Mouse (Mus musculus) brain, embryonic 14.5 days (tissue): ENCODE results near the gene Zmynd8.

ENCODE experiments used
- CTCF ChIP-seq: fragments of 200-500 bp; IDR thresholded peaks from 2 replicates; pipeline ENCODE4 v1.5.1; 2012; ENCODE audit warnings: inconsistent platforms, mild to moderate bottlenecking, moderate library complexity, borderline replicate concordance; ENCODE audit not compliant: insufficient read depth, insufficient read length; ENCODE audit errors: extremely low read depth
- POLR2A ChIP-seq: fragments of 200-500 bp; IDR thresholded peaks from 2 replicates; pipeline ENCODE4 v1.6.1; 2012; ENCODE audit warnings: mild to moderate bottlenecking, inconsistent platforms, borderline replicate concordance; ENCODE audit not compliant: poor library complexity, insufficient read depth, insufficient read length, severe bottlenecking; ENCODE audit errors: extremely low read depth

DNA sequence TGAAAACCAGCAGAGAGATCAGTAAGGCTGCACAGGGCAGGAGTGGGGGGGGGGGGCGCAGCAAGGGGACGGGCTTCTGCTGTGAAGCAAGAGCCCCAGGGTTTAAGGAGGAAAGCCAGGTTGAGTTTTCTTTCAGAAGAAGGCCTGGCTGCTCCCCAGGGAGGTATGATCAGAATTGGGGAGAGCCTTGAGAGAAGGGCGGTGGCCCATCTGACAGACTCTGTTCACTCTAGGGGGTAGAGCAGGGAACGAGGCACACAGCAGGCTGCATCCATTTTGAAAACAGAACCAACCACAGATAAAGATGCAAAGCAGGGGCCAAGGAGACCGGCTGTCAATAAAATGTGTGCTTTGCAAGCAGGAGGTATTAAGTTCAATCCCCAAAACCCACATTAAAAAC lies 158.4 kb downstream of the Zmynd8 start:
- TF ChIP-seq POLR2A (no peak), CTCF (no peak)
